Mouse (Mus musculus) ES-Bruce4 (cell line): ENCODE data around the gene Qrfp. TPM values are rescaled to one million over a fixed set of nuclear protein-coding genes. Genes with fewer than 3 reads are reported as not detected.

Experiments
- H3K27ac ChIP-seq: 2 replicates; pipeline ENCODE4 v1.5.1; 2012; ENCODE audit warnings: low read length, inconsistent platforms; ENCODE audit not compliant: insufficient read depth
- H3K27me3 ChIP-seq: 2 replicates; pipeline ENCODE4 v1.6.1; 2012; ENCODE audit warnings: mild to moderate bottlenecking, low read length, inconsistent platforms; ENCODE audit not compliant: control insufficient read depth, poor library complexity, insufficient read depth, severe bottlenecking
- H3K36me3 ChIP-seq: 2 replicates; pipeline ENCODE4 v1.6.1; 2012; ENCODE audit warnings: inconsistent platforms, mild to moderate bottlenecking, low read length, moderate library complexity; ENCODE audit not compliant: control insufficient read depth, poor library complexity, insufficient read depth, severe bottlenecking
- H3K4me1 ChIP-seq: one replicate; pipeline ENCODE4 v1.8.1; 2011; ENCODE audit warnings: low read length; ENCODE audit not compliant: control insufficient read depth, insufficient read depth
- H3K4me3 ChIP-seq: 2 replicates; pipeline ENCODE4 v1.5.1; 2011; ENCODE audit warnings: low read depth, mild to moderate bottlenecking, low read length
- H3K9ac ChIP-seq: 2 replicates; pipeline ENCODE4 v1.6.1; 2012; ENCODE audit warnings: low read depth, mild to moderate bottlenecking, inconsistent platforms; ENCODE audit not compliant: poor library complexity, severe bottlenecking
- H3K9me3 ChIP-seq: replicated peaks from 2 replicates; pipeline ENCODE4 v1.6.1; 2012; ENCODE audit warnings: mild to moderate bottlenecking, low read length, inconsistent platforms; ENCODE audit not compliant: control insufficient read depth, poor library complexity, insufficient read depth, severe bottlenecking
- CTCF ChIP-seq: IDR thresholded peaks from one replicate; pipeline ENCODE4 v1.8.1; 2011; ENCODE audit warnings: low read depth, low read length
- EP300 ChIP-seq: IDR thresholded peaks from 2 replicates; pipeline ENCODE4 v1.6.1; 2011; ENCODE audit warnings: low read depth, low read length; ENCODE audit not compliant: insufficient read depth
- POLR2A ChIP-seq: IDR thresholded peaks from one replicate; pipeline ENCODE4 v1.8.1; 2011; ENCODE audit warnings: low read length; ENCODE audit not compliant: insufficient read depth
- polyA plus RNA-seq: library from polyadenylated mRNA; stranded (reverse); fragments of >200 nt; gene quantifications from 2 replicates; pipeline ENCODE4 v1.2.4, GENCODE M21; 2011; ENCODE audit warnings: low read depth; ENCODE audit not compliant: missing spikeins, insufficient read depth, insufficient read length

Gene Qrfp
- polyA plus RNA-seq, 1 experiment = not detected

DNA sequence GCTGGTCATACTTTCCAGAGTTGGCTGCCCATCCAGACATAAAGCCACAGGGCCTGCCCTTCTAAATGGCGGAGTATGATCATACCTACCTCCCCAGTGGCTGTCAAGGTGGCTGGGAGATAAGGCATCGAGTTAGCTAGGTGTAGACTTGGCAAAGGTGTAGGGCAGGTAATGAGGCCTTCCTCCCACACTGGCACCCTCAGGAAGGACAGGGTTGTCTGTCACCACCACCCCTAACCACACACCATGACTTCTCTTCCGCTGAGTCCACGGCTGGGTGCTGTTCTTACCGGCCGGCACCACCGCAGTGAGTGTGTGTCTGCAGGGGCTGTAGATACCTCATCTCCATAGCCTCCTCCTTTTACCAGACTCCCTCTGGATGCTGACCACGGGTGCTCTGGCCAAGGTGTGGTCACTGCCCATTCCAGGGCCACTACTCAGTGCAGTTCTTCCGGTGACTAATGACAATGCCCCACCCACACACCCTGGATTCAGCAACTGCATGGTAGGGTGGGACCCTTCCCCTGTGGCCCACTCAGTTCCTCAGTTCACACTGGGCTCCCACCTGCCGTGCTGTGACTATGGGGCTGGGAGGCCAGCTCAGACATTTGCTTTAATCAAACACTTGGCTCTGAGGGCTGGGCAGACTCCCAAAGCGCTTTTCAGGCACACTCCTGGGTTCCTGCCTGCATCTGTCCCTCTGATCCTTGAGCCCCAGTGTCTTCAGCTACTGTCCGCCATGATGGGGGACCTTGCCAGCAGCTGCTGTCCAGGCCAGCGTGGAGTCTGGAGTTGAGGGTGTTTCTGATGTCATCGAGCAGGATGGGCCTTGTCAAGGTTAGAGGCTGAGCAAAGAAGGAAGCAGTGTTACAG, 942 bp upstream of the Qrfp start:
- Histone ChIP-seq H3K4me1 (no peaks in the 10 kb centered on the region), H3K4me3 (no peak overlapping the region), H3K9me3 (no peaks in the 10 kb centered on the region), H3K27me3 (no peaks in the 10 kb centered on the region), H3K36me3 (no peaks in the 10 kb centered on the region), H3K9ac (no peak overlapping the region), H3K27ac (no peak overlapping the region)
- TF ChIP-seq POLR2A (no peak), EP300 (no peak), CTCF (no peak)

DNA sequence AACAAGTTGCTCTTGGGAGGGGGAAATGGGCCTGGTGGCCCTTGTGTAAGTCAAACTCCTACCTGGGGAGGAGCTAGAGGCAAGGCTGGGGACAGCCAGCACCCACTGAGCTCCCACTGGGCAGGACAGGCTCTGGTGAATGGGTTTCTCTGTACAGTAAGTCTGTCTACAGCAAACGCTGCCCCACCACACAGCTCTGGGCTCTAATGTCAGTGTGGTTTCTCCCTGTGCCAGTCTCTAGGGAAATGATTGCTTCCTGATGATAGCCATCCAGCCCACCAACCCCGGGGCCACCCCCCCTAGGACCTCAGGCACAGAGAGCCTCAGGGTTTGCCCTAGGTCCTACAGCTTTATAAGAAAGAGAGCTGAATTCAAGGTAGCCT, 1.0 kb downstream of the Qrfp start:
- Histone ChIP-seq H3K9me3 (no peaks in the 10 kb centered on the region), H3K27ac (no peak overlapping the region), H3K36me3 (no peaks in the 10 kb centered on the region), H3K4me3 (no peak overlapping the region), H3K4me1 (no peaks in the 10 kb centered on the region), H3K9ac (no peak overlapping the region), H3K27me3 (no peaks in the 10 kb centered on the region)
- no peak for TF ChIP-seq CTCF
- TF ChIP-seq POLR2A = no peak

DNA sequence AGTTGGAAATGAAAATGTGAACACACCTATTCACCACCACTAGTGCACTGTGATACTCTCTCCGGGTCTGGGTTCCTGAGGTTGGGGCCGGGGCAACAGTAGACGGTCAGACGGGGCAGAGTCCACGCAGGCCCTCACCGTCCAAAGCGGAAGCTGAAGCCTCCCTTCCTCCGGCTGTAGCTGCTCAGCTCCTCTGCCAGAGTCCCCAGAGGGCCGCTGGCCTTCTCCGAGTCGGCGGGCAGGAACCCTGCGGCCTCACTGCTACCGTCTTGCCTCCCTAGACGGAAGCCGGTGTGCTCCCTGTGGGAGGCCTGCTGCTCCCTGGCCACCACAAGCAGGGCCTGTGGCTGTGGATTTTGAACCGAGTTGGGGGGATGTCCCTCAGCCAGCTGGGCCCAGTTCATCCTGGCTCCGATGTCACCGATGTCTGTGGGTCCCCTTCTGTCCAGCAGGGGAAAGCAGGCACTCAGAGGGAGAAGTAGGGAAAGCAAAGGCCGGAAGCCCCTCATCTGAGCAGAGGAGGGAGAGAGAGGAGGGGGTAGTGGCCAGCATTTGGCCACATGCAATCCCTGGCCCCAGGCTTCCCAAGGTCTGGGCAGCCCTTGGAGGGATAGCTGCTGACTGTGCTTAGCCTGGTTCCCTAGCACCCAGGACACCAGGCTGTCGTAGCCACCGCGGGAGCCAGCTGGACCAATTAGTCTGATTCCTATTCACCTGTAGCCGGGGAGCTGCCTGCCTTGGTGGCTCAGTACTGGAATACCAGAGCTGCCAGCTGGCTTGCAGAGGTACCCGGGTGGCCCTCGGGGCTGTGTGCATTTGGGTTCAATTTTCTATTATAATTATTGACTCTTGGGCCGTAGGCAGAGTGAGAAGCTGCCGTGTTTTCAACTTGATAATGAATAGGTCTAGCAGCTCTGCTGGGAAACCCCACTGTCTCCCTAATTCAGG, 1.7 kb downstream of the Qrfp start:
- no peaks in the 10 kb centered on the region for H3K9me3 ChIP-seq
- no peak for TF ChIP-seq EP300
- no peak for TF ChIP-seq CTCF
- no peak for TF ChIP-seq POLR2A
- no peaks in the 10 kb centered on the region for H3K36me3 ChIP-seq
- H3K4me1 ChIP-seq = no peaks in the 10 kb centered on the region
- H3K4me3 ChIP-seq = no peak overlapping the region
- H3K9ac ChIP-seq = no peak overlapping the region
- H3K27me3 ChIP-seq = no peaks in the 10 kb centered on the region
- no peak overlapping the region for H3K27ac ChIP-seq

DNA sequence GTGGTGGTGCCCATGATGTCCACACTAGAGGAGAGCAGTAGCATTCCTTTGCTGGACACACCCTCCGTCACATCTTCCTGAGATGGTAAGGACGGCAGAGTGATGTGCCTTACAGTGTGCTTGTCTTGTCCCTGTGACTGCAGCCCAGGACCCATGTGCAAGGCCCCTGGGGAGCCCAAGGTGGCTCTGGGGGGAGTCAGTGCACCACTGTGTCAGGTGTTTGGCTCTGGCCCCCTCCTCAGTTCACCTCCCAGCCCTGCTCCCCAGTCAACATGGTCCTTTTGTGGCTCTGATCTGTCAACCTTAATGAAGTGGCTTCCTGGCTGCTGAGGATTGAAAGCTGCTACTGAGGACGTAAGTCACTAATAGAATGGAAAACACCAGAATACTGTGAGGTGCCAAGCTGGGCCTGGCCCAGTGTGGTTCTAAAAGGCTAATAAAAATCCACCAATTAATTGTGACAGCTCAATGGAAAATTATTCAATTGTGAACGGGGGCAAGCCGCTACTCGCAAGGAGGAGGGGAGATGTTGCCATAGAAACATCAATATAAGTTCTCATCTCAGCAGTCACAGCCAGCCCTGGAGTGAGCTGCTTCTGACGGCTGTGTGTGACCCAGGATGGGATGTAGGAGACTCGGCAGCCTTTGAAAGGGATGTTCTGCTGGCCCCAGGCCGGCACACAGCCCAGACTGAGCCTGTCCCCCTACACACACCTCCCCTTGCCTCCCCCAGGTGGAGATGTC, 3.6 kb downstream of the Qrfp start:
- Histone ChIP-seq H3K4me3 (no peak overlapping the region), H3K27me3 (no peaks in the 10 kb centered on the region), H3K9me3 (no peaks in the 10 kb centered on the region), H3K4me1 (no peaks in the 10 kb centered on the region), H3K27ac (no peak overlapping the region), H3K36me3 (no peaks in the 10 kb centered on the region), H3K9ac (no peak overlapping the region)
- TF ChIP-seq CTCF = no peak
- TF ChIP-seq POLR2A = no peak
- TF ChIP-seq EP300 = no peak

DNA sequence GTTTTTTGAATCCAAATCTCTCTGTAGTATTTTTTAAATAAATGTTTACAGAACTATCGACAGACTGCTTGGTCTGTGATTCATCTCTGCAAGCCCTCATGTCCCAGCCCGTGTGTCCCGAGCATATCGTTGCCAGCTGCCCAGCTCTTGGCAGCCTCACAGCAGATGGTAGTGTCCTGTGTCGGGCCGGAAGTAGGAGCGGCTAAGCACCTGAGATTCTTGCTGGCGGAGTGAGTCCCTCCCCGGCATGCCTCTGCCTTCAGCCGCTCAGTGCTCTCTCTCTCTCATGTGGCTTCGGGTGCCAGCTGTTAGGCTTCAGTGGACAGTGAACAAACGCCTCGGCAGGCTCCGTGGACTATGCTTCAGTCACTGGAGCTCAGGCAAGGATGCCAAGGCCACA, 6.9 kb downstream of the Qrfp start:
- no peaks in the 10 kb centered on the region for H3K27me3 ChIP-seq
- no peak overlapping the region for H3K27ac ChIP-seq
- no peak overlapping the region for H3K9ac ChIP-seq
- H3K36me3 ChIP-seq = no peaks in the 10 kb centered on the region
- TF ChIP-seq CTCF (no peak), EP300 (no peak), POLR2A (no peak)
- no peak overlapping the region for H3K4me3 ChIP-seq
- no peaks in the 10 kb centered on the region for H3K4me1 ChIP-seq
- H3K9me3 ChIP-seq = no peaks in the 10 kb centered on the region
